Mouse (Mus musculus) MEL (cell line): ENCODE measurements at regions not wholly inside any gene's neighbourhood (a gene's known extent, or its start where the extent isn't known, plus 50 kb on each side); places are given as distances from the start of the nearest gene placed in this dataset.

Source experiments
- DNase-seq: peaks from one replicate; pipeline ENCODE4 v3.0.0; 2011; ENCODE audit warnings: low read depth, low spot score
- H3K27ac ChIP-seq: 2 replicates; pipeline ENCODE4 v1.5.1; 2012; ENCODE audit warnings: low read depth, mild to moderate bottlenecking, control low read depth, low read length, moderate library complexity; ENCODE audit not compliant: control insufficient read depth
- H3K27me3 ChIP-seq, 2 experiments: fragments of 150-350 bp in 1 of 2; sonication (generic) in 1 of 2; 2 replicates each; pipeline ENCODE4 v1.6.1; 2012; ENCODE audit warnings: low read length in 2 of 2, mild to moderate bottlenecking in 2 of 2, improper control_type of control experiment in 1 of 2, moderate library complexity in 1 of 2; ENCODE audit not compliant: insufficient read depth in 2 of 2, control insufficient read depth in 1 of 2
- H3K36me3 ChIP-seq, 2 experiments: 2 replicates each; pipeline ENCODE4 v1.6.1; 2012 to 2014; ENCODE audit warnings: low read length in 2 of 2, improper control_type of control experiment in 1 of 2, inconsistent platforms in 1 of 2, mild to moderate bottlenecking in 1 of 2; ENCODE audit not compliant: insufficient read depth in 2 of 2, control insufficient read depth in 1 of 2
- H3K4me1 ChIP-seq, 2 experiments: fragments of 150-350 bp in 1 of 2; sonication (generic) in 1 of 2; 2 replicates each; pipeline ENCODE4 v1.6.1; 2012; ENCODE audit warnings: low read length in 2 of 2, improper control_type of control experiment in 1 of 2, mild to moderate bottlenecking in 1 of 2; ENCODE audit not compliant: insufficient read depth in 2 of 2, control insufficient read depth in 1 of 2
- H3K4me3 ChIP-seq, 2 experiments: fragments of 150-350 bp in 1 of 2; sonication (generic) in 1 of 2; 2 replicates each; pipeline ENCODE4 v1.5.1; 2012; ENCODE audit warnings: low read depth in 2 of 2, low read length in 2 of 2, mild to moderate bottlenecking in 2 of 2, moderate library complexity in 2 of 2, control low read depth in 1 of 2, improper control_type of control experiment in 1 of 2; ENCODE audit not compliant: control insufficient read depth in 1 of 2, insufficient read depth in 1 of 2
- H3K79me2 ChIP-seq: 2 replicates; pipeline ENCODE4 v1.6.1; 2012; ENCODE audit warnings: mild to moderate bottlenecking, low read length, moderate library complexity; ENCODE audit not compliant: control insufficient read depth, poor library complexity, insufficient read depth
- H3K9ac ChIP-seq: 2 replicates; pipeline ENCODE4 v1.6.1; 2012; ENCODE audit warnings: low read depth, mild to moderate bottlenecking, control low read depth, low read length, moderate library complexity; ENCODE audit not compliant: control insufficient read depth, poor library complexity, severe bottlenecking
- H3K9me3 ChIP-seq: fragments of 150-350 bp; sonication (generic); replicated peaks from 2 replicates; pipeline ENCODE4 v1.6.1; 2012; ENCODE audit warnings: mild to moderate bottlenecking, low read length, improper control_type of control experiment, moderate library complexity; ENCODE audit not compliant: insufficient read depth
- CHD1 ChIP-seq: IDR thresholded peaks from 2 replicates; pipeline ENCODE4 v1.6.1; 2012; ENCODE audit warnings: low read depth, mild to moderate bottlenecking, inconsistent platforms, low read length, improper control_type of control experiment
- CHD2 ChIP-seq: IDR thresholded peaks from 2 replicates; pipeline ENCODE4 v1.6.1; 2011; ENCODE audit warnings: low read length, improper control_type of control experiment
- CTCF ChIP-seq, 3 experiments: IDR thresholded peaks in 2 of 3; conservative IDR thresholded peaks in 1 of 3; 2 replicates each; pipeline ENCODE4 v1.5.1; 2011 to 2012; ENCODE audit warnings: low read length in 3 of 3, low read depth in 2 of 3, mild to moderate bottlenecking in 2 of 3, improper control_type of control experiment in 1 of 3, inconsistent platforms in 1 of 3, mixed read lengths in 1 of 3, moderate library complexity in 1 of 3; ENCODE audit not compliant: control insufficient read depth in 1 of 3, insufficient read depth in 1 of 3, poor library complexity in 1 of 3, severe bottlenecking in 1 of 3
- ETS1 ChIP-seq: IDR thresholded peaks from 2 replicates; pipeline ENCODE4 v1.6.1; 2012; ENCODE audit warnings: low read depth, mild to moderate bottlenecking, inconsistent platforms, low read length, improper control_type of control experiment, moderate library complexity
- JUND ChIP-seq: IDR thresholded peaks from 2 replicates; pipeline ENCODE4 v1.6.1; 2011; ENCODE audit warnings: low read depth, mild to moderate bottlenecking, improper control_type of control experiment, low read length
- KAT2A ChIP-seq: conservative IDR thresholded peaks from 2 replicates; pipeline ENCODE4 v1.6.1; 2012; ENCODE audit warnings: low read depth, low read length, improper control_type of control experiment, inconsistent platforms
- MAZ ChIP-seq: IDR thresholded peaks from 2 replicates; pipeline ENCODE4 v1.6.1; 2012; ENCODE audit warnings: low read depth, mild to moderate bottlenecking, inconsistent platforms, low read length, improper control_type of control experiment
- MEF2A ChIP-seq: IDR thresholded peaks from 2 replicates; pipeline ENCODE4 v1.6.1; 2014; ENCODE audit warnings: low read depth, mild to moderate bottlenecking, inconsistent platforms, low read length, improper control_type of control experiment; ENCODE audit not compliant: poor library complexity, insufficient replicate concordance, severe bottlenecking; ENCODE audit errors: extremely low read depth
- MYB ChIP-seq: IDR thresholded peaks from 2 replicates; pipeline ENCODE4 v1.6.1; 2011; ENCODE audit warnings: mild to moderate bottlenecking, low read depth, low read length, improper control_type of control experiment
- NELFE ChIP-seq: IDR thresholded peaks from 2 replicates; pipeline ENCODE4 v1.6.1; 2011; ENCODE audit warnings: low read depth, low read length, improper control_type of control experiment
- NRF1 ChIP-seq: IDR thresholded peaks from 2 replicates; pipeline ENCODE4 v1.6.1; 2014; ENCODE audit warnings: low read depth, mild to moderate bottlenecking, inconsistent platforms, low read length, improper control_type of control experiment, moderate library complexity; ENCODE audit not compliant: poor library complexity, insufficient read depth, severe bottlenecking
- POLR2AphosphoS5 ChIP-seq: IDR thresholded peaks from 2 replicates; pipeline ENCODE4 v1.6.1; 2012; ENCODE audit warnings: low read depth, borderline replicate concordance, mild to moderate bottlenecking, inconsistent platforms, low read length, moderate library complexity, mixed read lengths
- SIN3A ChIP-seq: IDR thresholded peaks from 2 replicates; pipeline ENCODE4 v1.6.1; 2012; ENCODE audit warnings: low read length, improper control_type of control experiment, inconsistent platforms
- TBP ChIP-seq: IDR thresholded peaks from 2 replicates; pipeline ENCODE4 v1.8.0; 2011; ENCODE audit warnings: low read depth, low read length, improper control_type of control experiment
- TCF12 ChIP-seq: IDR thresholded peaks from 2 replicates; pipeline ENCODE4 v1.6.1; 2014; ENCODE audit warnings: low read depth, mild to moderate bottlenecking, inconsistent platforms, low read length, improper control_type of control experiment, moderate library complexity
- UBTF ChIP-seq: IDR thresholded peaks from 2 replicates; pipeline ENCODE4 v1.6.1; 2012; ENCODE audit warnings: low read depth, mild to moderate bottlenecking, inconsistent platforms, low read length, improper control_type of control experiment, moderate library complexity, borderline replicate concordance; ENCODE audit not compliant: insufficient read depth
- USF1 ChIP-seq: IDR thresholded peaks from 2 replicates; pipeline ENCODE4 v1.6.1; 2014; ENCODE audit warnings: low read depth, mild to moderate bottlenecking, inconsistent platforms, low read length, improper control_type of control experiment, moderate library complexity
- USF2 ChIP-seq, 2 experiments: IDR thresholded peaks; 2 replicates each; pipeline ENCODE4 v1.6.1; 2011 to 2012; ENCODE audit warnings: improper control_type of control experiment in 2 of 2, low read length in 2 of 2, borderline replicate concordance in 1 of 2, inconsistent platforms in 1 of 2, low read depth in 1 of 2, mild to moderate bottlenecking in 1 of 2; ENCODE audit not compliant: insufficient read depth in 1 of 2
- ZC3H11A ChIP-seq: IDR thresholded peaks from 2 replicates; pipeline ENCODE4 v1.6.1; 2012; ENCODE audit warnings: low read depth, mild to moderate bottlenecking, inconsistent platforms, low read length, improper control_type of control experiment
- ZNF384 ChIP-seq: IDR thresholded peaks from 2 replicates; pipeline ENCODE4 v1.6.1; 2012; ENCODE audit warnings: low read depth, mild to moderate bottlenecking, inconsistent platforms, low read length, improper control_type of control experiment

DNA sequence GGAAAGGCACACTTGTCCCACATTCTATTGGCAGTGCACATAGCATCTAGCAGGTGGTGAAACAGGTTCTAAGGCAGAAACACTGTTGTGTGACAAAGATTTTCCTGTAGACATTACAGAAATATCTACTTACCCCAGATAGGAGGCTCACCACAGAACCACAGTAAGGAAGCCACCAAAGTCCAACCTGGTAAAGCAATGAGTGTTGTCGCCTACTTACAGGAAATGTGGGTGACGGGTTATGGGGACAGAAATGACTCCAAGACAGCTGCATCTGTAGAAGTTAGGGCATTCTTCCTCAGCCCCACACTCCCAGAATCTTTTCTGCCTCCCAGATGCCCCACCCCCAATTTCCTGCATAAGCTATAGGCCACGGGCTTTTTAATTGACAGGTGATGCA, 97.6 kb upstream of the Kcnk2 start:
- Histone ChIP-seq H3K9me3 (no peaks in the 10 kb centered on the region), H3K36me3 (no peaks in the 10 kb centered on the region), H3K27ac (no peak overlapping the region), H3K9ac (no peak overlapping the region), H3K79me2 (no peaks in the 10 kb centered on the region), H3K4me1 (no peaks in the 10 kb centered on the region), H3K4me3 (no peak overlapping the region), H3K27me3 (no peaks in the 10 kb centered on the region)
- no peak for DNase-seq
- TF ChIP-seq ETS1 (no peak), USF1 (no peak), ZNF384 (no peak), MAZ (no peak), NELFE (no peak), MEF2A (no peak), CTCF (IDR thresholded peaks at IDR 0.05 in 2 of 3, conservative IDR thresholded peaks at IDR 0.05 in 1 of 3; ENCODE audit: control insufficient read depth in 1 of 3, insufficient read depth in 1 of 3, low read depth in 2 of 3, low read length in 3 of 3, poor library complexity in 1 of 3, severe bottlenecking in 1 of 3) (no peak), UBTF (no peak), ZC3H11A (no peak), POLR2AphosphoS5 (no peak), NRF1 (no peak), MYB (no peak)

DNA sequence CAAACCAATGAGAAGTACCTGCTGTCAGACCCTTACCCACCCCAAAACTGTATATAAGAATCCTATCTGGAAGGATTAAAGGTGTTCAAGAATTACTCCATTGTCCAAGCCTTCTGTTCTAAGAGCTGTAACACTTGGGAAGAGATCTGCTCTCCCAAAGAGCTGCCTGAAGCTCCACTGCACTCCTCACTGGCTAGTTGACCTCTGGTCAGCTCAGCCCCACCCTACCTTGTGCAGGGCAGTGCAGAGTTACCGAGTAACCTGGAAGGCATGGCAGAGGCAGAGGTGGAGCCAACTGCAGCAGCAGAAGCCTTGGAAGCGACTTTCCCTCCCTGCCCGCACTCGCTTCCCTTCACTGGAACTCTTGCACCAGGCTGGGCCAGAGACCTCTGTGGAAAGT, 97.1 kb upstream of the Kcnk2 start:
- DNase-seq = no peak
- Histone ChIP-seq H3K79me2 (no peaks in the 10 kb centered on the region), H3K4me1 (no peaks in the 10 kb centered on the region), H3K27me3 (no peaks in the 10 kb centered on the region), H3K4me3 (no peak overlapping the region), H3K9me3 (no peaks in the 10 kb centered on the region), H3K36me3 (no peaks in the 10 kb centered on the region), H3K27ac (no peak overlapping the region), H3K9ac (no peak overlapping the region)
- TF ChIP-seq SIN3A (no peak), USF1 (no peak), USF2 (IDR thresholded peaks at IDR 0.05; ENCODE audit: borderline replicate concordance in 1 of 2, insufficient read depth in 1 of 2, low read depth in 1 of 2, low read length in 2 of 2) (no peak)

DNA sequence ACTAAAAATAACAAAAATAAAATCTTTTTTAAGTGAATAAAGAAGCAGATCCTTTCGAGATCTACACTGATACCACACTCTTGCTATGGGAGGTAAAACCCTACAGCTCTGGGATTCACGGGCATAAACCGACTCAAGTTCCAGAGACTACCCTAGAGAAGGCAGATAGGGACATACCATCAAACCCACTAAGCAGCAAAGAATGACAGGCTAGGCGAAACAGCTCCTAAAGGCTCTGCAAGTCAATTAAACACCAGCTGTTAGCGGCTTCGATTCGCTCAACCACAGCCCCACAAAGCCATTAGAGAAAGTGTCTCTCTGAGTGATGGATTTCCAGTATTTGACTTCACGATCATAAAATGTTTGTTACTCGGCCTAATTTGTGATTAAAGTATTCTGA, 95.0 kb upstream of the Kcnk2 start:
- DNase-seq = no peak
- TF ChIP-seq MEF2A (no peak), MAZ (no peak), CHD2 (no peak), NELFE (no peak), KAT2A (no peak), UBTF (no peak), CHD1 (no peak), TCF12 (no peak), JUND (no peak), USF2 (IDR thresholded peaks at IDR 0.05; ENCODE audit: borderline replicate concordance in 1 of 2, insufficient read depth in 1 of 2, low read depth in 1 of 2, low read length in 2 of 2) (no peak), ZC3H11A (no peak), CTCF (IDR thresholded peaks at IDR 0.05 in 2 of 3, conservative IDR thresholded peaks at IDR 0.05 in 1 of 3; ENCODE audit: control insufficient read depth in 1 of 3, insufficient read depth in 1 of 3, low read depth in 2 of 3, low read length in 3 of 3, poor library complexity in 1 of 3, severe bottlenecking in 1 of 3) (no peak), TBP (no peak)
- H3K27me3 ChIP-seq = no peaks in the 10 kb centered on the region
- no peak overlapping the region for H3K9ac ChIP-seq
- no peaks in the 10 kb centered on the region for H3K4me1 ChIP-seq
- no peak overlapping the region for H3K4me3 ChIP-seq
- no peaks in the 10 kb centered on the region for H3K79me2 ChIP-seq
- H3K36me3 ChIP-seq = no peaks in the 10 kb centered on the region
- no peaks in the 10 kb centered on the region for H3K9me3 ChIP-seq
- no peak overlapping the region for H3K27ac ChIP-seq
